Mouse (Mus musculus) kidney, embryonic 15.5 days (tissue): ENCODE measurements around the gene Gm45233. TPM values are rescaled to one million over a fixed set of nuclear protein-coding genes. Genes with fewer than 3 reads are reported as not detected.

ENCODE experiments used
- microRNA-seq: library from miRNA; unstranded; fragments of <30 nt; microRNA quantifications from one replicate; pipeline ENCODE4, GENCODE M21; 2016
- polyA plus RNA-seq: library from polyadenylated mRNA; unstranded; fragments of >200 nt; fragmentation: Nextera tagmentation; extraction: Ambion mirVana; gene quantifications from 2 replicates; pipeline ENCODE4 v1.2.1, GENCODE M21; 2015

Gene Gm45233
- polyA plus RNA-seq, 1 experiment from 2014 or later = 0.66 TPM

Small RNA genes within 50 kb of the gene (microRNA-seq; reads per million reads assigned to microRNA genes)
- 0.44 reads per million for gene Mir7051

Other genes with a start within 250 kb of the Gm45233 start
- 13.1 and 14.1 TPM in 2 replicates for gene Zfp715, start 130.8 kb upstream of the Gm45233 start, polyA plus RNA-seq
- gene Siglecf, start 92.8 kb upstream of the Gm45233 start, polyA plus RNA-seq = 0.10 and 0.18 TPM in 2 replicates
- gene Siglecg, start 35.9 kb upstream of the Gm45233 start, polyA plus RNA-seq = 1.8 and 2.0 TPM in 2 replicates
- not detected in 2 replicates for gene Lim2, start 16.5 kb upstream of the Gm45233 start, polyA plus RNA-seq
- 0.32 TPM in 1 of 2 replicates, not detected in the other for gene Nkg7, start 7.1 kb upstream of the Gm45233 start, polyA plus RNA-seq
- gene Cldnd2, start 3.3 kb upstream of the Gm45233 start, polyA plus RNA-seq = not detected in 2 replicates
- 348 and 355 TPM in 2 replicates for gene Etfb, start within 50 bp of the Gm45233 start, polyA plus RNA-seq
- 4.6 and 5.4 TPM in 2 replicates for gene Vsig10l, start 19.0 kb downstream of the Gm45233 start, polyA plus RNA-seq
- gene Iglon5, start 45.9 kb downstream of the Gm45233 start, polyA plus RNA-seq = 0.40 and 0.45 TPM in 2 replicates
- gene 4931406B18Rik, start 61.8 kb downstream of the Gm45233 start, polyA plus RNA-seq = not detected in 2 replicates
- gene Cd33, start 100.3 kb downstream of the Gm45233 start, polyA plus RNA-seq = 0.75 and 1.1 TPM in 2 replicates
- gene Zfp658, start 118.1 kb downstream of the Gm45233 start, polyA plus RNA-seq = 3.7 TPM in 2 replicates
- 12.4 and 12.6 TPM in 2 replicates for gene Zfp719, start 135.5 kb downstream of the Gm45233 start, polyA plus RNA-seq
- 0.21 TPM in 1 of 2 replicates, not detected in the other for gene Zfp819, start 163.0 kb downstream of the Gm45233 start, polyA plus RNA-seq
- not detected in 2 replicates for gene Ceacam18, start 190.6 kb downstream of the Gm45233 start, polyA plus RNA-seq
- 0.66 and 0.77 TPM in 2 replicates for gene Siglece, start 216.0 kb downstream of the Gm45233 start, polyA plus RNA-seq
- 15.3 and 16.8 TPM in 2 replicates for gene Ctu1, start 227.9 kb downstream of the Gm45233 start, polyA plus RNA-seq
- not detected in 2 replicates for gene Klk14, start 246.3 kb downstream of the Gm45233 start, polyA plus RNA-seq